Mouse (Mus musculus): ENCODE data around the gene Tfcp2l1. TPM values are rescaled to one million over a fixed set of nuclear protein-coding genes. Genes with fewer than 3 reads are reported as not detected.

The Tfcp2l1 gene
- total RNA-seq (2023): 0.97 TPM in 1 of 4 replicates, not detected in the others

DNA sequence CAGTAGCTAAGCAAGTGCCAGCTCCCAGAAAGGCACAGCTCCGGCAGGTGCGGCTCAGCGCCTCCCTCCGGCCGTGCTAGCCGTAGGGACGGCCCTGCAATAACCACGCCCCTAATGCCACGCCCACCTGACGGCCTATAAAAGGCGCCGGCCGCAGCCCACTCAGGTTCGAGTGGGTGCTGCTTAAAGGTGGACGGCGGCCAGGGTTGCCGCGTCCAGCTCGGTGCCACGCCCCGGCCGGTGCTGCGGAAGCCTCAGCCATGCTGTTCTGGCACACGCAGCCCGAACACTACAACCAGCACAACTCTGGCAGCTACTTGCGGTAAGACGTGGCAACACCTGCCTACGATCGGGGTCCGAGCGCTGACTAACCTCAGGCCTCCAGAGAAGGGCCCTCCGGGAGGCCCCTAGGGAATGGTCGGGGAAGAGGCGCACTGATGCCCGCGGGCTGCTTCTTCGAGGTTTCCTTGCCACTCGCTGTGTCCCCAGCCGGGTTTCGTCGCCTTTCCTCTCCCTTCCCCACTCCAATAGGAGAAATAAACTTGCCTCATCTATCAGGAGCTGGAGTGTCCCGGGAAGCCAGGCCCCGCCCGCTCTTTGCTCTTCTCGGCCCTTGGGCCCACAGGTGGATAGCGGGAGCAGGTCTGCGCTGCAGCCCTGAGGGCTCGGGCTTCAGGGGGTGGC, at the start of gene Tfcp2l1:
Gene Tfcp2l1, plus strand, starts transcription at position 165 of the 684 bp plus-strand sequence.

Other genes with a start within 250 kb of the Tfcp2l1 start
- gene Clasp1, start 238.9 kb upstream of the Tfcp2l1 start, total RNA-seq (2023): 133 to 150 TPM (median 141 TPM) in 4 replicates

Data from B cell, adult 62 days (primary cell).